Mouse (Mus musculus) heart, adult 8-10 months (tissue): ENCODE measurements around the gene Wdr53. TPM values are rescaled to one million over a fixed set of nuclear protein-coding genes. Genes with fewer than 3 reads are reported as not detected.
A peak's percentile ranks its signal among the peaks of the same experiment; 100 is the strongest.
"Not testable (repeated sequence)": the region's sequence is repeated elsewhere in the genome, so short reads cannot be mapped to it uniquely, and the experiment has no call there.

ENCODE experiments used
- DNase-seq: peaks from one replicate; pipeline ENCODE4 v3.0.0; 2022; ENCODE audit warnings: low spot score
- total RNA-seq, 4 experiments: library from RNA; stranded (reverse); gene quantifications; 2 replicates each; pipeline ENCODE4 v1.2.4; 2022

Gene Wdr53
- total RNA-seq, result 1 to 10 TPM; 3.8 to 8.3 (median 7.3) TPM

DNA sequence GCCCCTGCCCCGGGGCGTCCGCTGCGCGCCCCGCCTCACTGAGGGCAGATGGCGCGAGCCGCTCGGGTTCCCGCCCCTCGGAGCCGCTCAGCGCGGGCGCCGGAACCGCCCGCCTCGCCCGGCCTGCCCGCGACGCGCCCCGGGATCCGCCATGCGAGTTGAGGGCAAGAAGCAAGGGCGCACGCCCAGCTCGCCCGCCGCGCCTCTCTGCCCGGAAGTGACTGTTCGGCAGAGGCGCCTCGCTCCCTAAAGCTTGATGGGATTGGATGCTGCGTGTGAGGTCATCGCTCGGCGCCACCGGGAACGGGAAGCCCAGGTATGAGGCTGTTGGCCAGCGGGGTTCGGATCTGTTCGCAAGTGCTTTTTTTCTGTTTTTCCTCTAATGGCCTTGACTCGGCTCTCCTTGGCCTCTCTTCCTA, at the start of gene Wdr53, which contains the start of gene Fbxo45:
TSS of gene Wdr53 (plus strand) at position 276 of the 419 bp plus-strand sequence.
TSS of gene Fbxo45 (minus strand) at position 207 of the 419 bp plus-strand sequence.
- DNase-seq, result peak; percentile 97

DNA sequence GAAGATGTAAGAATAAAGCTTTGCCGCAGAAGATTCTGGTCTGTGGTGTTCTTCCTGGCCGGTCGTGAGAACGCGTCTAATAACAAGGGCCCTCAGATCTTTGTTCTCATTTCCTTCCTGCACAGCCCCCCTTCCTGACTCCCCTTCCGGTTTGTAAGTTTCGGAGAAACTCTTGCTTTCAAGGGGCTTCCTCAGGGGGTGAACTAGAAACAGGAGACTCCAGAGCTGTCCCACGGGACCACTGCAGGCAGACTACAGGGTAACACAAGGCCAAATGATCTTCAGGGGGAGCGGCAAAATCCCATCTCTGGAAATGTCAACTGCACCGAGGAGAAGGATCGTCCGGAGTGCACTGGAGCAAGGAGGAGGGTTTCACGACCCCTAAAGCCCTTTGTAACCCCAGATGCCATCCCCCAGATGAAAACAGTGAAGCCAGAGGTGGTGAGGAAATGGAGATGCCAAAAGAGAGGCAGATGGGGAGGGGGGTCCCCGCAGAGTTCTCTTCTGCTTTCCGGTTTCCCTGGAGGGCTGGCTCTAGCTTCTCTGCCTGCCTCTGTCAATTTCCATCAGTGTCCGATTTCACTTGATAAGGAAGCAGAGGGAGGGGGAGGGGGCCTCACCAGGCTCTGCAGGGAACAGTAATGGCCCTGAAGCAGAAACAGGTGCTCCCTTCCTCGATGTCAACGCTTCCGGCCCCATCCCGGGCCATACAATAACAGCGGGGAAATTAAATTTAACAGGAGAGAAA, 46.6 kb upstream of the Wdr53 start:
- no peak for DNase-seq

DNA sequence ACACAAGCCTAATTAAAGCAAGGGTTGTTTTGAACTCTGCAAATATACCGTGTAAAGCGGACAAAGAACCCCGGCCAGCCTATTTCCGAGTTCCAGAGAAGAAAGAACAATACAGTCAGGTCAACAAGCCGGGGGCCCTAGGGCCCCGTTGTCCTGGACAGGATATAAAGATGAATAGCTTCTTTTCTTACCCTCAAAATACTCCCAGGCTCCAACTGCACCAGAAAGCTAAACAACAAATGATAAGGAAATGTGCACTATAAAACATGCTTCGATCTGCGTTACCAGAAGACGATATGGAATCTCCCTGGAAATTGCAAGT, 46.1 kb upstream of the Wdr53 start:
- DNase-seq, result peak; percentile 31

DNA sequence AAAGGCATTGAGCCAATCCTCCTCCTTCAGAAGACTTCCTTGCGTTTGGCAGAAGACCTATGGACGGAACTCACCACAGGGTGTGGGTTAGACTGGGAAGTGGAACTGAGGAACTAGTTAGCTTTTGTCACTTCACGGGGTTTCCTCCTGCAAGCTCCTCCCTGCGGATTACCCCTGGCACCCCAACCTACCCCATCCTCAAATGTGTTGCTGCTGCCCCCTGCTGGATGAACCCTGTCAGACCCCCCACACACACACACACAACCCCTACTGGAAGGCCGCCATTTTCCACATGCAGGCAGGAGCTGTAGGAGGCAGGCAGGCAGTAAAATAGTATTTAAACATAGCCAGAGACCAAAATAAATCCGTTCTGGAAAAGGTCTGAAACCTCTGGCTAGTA, 44.3 kb upstream of the Wdr53 start:
- DNase-seq, result peak; percentile 77

DNA sequence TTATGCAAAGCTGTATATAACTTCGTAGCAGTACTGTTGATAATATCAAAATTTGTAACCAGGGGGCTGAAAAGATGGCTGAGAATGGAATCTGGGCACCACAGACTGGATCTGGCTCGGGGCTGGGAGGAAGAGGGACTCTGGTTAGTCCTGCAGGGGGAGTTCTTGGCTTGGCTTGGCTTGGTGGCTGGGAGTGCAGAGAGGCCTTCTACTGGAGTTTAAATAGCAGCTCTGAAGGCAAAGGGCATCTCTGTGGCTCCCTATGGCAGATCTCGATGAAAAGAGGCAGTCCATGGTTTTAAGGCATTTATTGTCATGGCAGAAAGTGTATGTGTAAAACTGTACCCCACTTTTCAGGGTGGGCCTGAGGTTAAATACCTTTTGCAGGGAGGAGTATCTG, 42.1 kb upstream of the Wdr53 start:
- no peak for DNase-seq

DNA sequence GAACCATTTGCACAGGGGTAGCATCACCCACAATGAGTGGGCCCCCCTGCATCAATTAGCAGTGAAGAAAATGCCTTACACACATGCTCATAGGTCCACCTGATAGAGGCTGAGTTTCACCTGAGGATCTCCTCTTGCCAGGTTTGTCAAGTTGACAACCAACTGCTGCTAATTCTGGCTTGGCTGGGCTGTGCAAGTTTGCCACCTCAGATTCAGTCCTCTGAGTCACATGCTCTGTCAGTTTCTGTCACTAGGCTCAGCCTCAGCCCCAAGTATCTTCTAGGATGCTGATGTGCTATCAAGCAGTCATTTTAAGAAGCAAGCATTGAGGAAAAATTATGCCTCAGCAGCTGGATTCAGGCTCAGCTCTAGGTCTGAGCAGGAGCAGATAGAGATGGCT, 32.9 kb upstream of the Wdr53 start:
- DNase-seq, result no peak

DNA sequence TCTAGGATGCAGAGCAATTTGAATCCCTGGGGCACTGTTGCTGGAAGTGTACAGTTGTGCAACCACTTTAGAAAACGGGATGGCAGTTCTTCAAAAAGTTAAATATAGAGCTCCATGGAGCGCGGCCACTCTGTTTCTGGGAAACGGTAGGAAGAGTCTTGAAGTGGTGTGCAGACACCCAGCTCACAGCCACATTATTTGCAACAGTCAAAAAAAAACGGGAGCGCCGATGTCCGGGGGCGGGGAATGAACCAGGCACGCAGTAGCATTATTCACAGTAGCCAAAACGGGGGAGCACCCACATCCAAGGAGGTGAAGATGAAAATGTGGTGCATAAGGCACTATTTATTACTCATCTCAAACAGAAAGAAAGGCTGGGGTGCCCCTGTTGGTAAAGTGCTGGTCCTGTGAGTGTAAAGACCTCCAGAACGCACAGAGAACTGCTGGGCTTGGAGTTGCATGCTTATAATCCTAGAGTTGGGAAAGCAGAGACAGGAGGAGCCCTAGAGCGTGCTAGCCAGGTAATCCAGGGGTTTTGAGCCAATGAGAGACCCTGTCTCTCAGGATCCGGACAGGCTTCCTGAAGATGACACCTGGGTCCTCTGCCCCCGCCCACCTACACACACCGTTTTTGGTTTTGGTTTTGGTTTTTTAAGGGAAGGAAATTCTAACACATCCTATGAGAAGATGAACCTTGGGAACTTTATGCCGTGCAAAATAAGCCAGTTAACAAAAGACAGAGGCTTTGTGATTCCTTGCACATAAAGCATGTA, 32.0 kb upstream of the Wdr53 start:
- no peak for DNase-seq

DNA sequence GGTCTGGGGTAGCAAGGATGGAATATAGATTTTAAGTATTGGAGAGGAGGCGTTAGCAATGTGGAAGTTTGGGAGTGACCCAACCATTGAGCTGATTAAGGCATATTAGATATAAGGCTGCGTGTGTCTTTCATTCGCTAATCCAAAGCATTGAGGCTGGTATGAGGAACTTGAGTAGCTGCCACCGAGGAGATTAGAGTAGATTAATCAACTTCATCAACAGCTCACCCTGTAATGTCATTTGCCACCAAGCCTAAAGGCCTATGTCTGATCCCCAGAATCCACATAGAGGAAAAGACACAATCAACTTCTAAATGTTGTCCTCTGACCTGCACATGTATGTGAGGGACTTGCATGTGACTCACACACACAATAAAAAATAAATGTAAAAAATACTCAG, 25.2 kb upstream of the Wdr53 start:
- no peak for DNase-seq

DNA sequence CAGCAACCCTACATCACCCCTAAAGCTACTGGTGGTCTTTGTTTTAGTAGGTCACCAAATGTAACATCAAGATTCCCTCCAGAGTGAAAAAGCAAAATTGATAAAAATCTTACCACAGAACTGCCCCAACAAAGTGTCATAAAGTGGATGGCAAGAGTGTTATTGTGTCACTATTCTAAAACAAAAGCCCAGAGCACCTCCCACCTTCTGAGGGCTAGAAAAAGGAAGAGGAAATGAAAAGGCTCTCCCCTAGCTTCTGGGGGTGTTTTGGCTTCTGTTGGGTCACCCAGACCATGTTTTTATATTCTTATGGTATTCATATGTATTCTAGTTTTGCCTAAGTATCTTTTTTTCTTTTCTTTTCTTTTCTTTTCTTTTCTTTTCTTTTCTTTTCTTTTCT, 24.6 kb upstream of the Wdr53 start:
- DNase-seq, result no peak

DNA sequence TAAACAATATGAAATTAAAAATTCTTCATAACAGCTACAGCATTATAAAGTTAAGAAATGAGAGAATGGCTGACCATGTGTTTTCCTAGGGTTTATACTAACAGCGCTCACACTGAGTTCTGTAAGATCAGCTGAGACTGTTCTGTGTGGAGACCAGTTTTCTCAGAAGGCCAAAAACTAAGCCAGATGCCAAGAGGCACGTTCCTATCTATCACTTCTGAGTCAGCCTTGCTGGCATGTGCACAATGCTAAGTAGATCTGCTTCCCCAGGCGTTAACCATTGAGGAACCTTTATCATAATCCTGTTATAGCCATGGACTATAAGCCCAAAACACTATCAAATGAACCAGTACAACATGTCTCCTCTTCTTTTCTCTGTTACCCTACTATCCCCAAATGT, 15.0 kb upstream of the Wdr53 start:
- DNase-seq, result peak; percentile 34

DNA sequence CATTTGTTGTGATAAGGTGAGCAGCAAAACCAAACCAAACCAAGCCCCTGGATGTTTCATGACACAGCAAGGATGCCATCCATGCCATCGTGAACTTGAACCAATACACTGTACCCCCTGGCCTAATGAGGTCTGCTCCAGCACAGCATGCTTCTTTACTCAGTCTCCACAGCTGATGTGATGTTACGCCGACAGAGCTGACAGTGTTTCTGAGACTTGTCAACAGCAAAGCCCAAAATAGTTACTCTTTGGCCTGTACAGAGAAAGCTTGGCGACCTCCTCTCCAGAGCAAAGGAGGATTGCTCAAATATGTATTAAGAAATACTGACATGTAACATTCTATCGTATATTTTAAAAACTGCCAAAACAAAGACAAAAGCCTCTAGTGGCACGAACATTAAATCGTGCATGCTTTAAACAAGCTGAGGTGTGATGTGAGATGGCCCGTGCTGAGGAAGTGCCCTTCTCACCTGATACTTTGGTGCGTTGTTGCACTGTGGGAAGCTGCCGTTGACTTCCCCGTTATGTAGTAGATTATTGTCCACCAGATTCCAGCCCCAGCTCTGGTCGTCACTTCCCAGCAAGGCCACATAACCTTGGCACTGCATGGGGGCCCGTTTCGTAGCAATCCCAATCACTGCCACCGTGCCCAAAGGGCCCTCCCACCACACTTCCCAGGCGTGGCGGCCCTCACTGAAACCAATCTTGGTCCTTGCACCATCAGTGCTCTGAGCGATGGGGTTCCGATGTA, 8.9 kb upstream of the Wdr53 start:
- peak; percentile 31 for DNase-seq

DNA sequence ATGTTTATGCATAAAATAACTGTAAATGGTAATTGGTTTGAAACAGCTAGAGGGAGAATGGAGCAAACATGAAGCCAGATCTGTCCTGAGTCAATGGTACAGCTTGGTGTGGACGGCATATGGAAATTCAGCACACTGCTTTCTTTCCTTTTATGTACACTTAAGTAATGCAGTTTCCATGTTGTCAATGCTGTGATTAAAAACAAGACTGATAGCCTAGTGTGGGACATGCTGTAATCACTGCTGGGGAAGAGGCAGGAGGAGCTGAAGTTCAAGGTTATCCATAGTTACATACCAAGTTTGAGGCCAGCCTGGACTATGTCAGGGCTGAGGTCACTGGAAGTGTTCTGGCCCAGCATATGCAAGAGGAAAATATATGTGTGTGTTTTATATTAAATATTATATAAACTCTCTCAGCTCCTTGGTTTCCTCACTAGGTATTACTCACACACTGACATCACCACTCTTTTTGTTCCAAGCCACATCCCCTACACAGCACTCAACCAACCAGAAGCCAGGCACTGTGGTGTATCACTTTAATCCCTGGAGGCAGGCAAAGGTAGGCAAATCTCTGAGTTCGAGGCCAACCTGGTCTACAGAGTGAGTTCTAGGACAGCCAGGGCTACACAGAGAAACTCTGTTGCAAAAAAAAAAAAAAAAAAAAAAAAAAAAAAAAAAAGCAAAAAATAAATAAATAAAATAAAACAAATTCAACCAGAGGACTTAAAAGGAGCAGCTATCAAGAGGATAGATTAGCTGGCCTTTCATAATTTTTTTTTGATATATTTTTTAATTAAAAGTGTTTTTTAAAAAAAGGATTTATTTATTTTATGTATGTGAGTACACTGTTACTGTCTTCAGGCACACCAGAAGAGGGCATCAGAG, 7.4 kb upstream of the Wdr53 start:
- DNase-seq, result no peak

DNA sequence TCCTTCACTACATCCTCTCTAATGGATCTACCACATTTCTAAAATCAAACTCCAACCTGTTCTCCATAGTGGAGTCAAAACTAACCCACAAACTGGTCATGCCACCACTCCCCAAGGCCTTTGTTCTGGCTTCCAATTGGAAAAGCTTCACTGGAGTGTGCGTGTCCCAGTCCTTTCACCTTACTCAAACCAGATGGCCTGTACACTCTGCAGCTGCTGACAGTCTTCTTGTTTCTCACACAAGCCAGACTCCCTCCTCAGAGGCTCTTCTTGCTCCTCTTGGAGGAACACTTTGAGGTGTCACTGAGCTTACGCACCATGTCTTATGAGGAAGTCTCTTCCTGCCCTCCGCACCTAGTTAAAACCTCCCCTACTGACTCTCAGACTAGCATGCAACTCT, 3.1 kb upstream of the Wdr53 start:
- DNase-seq, result no peak

DNA sequence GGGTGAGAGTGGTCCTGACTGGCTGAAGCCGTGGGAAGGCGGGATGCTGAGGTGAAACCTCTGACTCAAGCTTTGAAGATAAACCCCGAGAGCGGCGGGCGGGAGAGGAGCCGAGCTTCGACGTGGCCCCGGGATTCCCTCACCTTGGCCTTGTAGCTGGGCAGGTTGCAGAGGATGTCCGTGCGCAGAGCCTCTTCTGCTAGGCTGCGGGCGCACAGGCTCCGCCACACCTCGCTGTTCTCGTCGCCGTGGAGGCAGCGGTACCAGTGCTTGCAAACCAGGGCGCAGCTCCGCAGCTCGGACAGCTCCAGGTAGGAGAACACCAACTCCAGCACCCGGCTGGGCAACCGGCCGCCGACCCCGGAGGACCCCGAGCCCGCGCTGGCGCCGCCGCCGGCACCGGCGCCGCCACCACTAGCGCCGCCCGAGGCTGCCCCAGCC, 656 bp upstream of the Wdr53 start:
- DNase-seq, result no peak

DNA sequence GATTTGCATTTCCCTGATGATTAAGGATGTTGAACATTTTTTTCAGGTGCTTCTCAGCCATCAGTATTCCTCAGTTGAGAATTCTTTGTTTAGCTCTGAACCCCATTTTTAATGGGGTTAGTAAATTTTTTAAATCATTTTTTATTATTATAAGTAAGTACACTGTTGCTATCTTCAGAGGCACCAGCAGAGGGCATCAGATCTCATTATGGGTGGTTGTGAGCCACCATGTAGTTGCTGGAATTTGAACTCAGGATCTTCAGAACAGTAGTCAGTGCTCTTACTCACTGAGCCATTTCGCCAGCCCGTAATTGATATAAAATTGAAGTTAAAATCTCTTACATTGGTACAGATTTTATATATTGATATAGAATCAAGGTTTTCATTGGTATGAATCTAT, 17.2 kb downstream of the Wdr53 start:
- not testable (repeated sequence) for DNase-seq

DNA sequence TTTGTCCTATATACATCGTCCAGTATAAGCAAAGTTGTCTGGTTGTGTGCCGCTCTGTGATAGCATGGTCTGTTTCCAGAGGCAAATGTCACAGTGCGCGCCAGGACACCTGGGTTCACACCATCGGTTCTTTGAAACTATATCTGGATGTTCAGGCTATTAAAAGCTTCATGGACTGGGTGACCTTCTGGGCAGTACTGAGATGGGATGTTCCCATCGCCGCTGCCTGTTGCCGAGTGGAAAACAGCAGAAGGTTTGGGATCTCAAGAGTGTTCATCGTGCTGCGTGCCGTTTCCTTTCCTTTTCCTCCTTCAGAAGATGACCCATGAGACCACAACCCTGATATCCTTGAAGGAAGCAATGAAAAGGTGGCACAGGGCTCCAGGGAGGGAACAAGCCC, 24.3 kb downstream of the Wdr53 start, which contains the start of gene Smco1:
TSS of gene Smco1 (plus strand) at position 178 of the 400 bp plus-strand sequence.
- DNase-seq, result peak; percentile 52

DNA sequence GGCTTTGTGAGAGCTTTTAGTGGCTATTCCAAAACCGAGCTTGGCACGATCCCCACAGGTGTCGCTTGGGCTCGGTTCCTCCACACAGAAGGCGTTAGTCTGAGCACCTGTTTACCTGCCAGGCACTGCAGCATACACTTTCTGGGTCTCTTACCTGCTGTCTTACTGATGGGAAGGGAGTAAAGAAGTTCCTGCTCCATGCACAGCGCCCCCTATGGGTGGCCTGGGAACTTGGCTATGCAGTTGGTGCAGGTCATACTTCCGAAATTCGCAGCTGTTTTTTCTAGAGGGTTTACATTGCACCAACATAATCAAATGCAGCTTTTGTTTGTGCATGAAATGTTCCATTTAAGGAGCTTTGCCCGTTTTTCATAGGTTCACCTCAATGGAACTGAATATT, 26.3 kb downstream of the Wdr53 start:
- DNase-seq, result no peak

DNA sequence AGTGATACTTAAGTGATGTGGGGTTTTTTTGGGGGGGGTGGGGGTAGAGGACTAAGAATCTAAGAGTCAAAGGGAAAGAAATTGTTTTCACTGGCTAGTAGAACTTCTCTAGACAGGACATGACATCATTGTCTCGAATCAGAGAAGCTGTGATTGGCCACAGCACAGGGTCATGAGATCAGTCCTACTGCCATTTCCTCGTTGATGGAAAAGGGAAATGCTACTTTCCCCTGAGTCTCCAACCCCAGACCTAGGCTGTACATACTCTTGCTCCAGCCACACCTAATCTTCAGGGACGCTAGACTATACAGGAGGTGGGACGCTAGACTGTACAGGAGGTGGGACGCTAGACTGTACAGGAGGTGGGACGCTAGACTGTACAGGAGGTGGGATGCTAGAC, 28.0 kb downstream of the Wdr53 start:
- DNase-seq, result no peak

DNA sequence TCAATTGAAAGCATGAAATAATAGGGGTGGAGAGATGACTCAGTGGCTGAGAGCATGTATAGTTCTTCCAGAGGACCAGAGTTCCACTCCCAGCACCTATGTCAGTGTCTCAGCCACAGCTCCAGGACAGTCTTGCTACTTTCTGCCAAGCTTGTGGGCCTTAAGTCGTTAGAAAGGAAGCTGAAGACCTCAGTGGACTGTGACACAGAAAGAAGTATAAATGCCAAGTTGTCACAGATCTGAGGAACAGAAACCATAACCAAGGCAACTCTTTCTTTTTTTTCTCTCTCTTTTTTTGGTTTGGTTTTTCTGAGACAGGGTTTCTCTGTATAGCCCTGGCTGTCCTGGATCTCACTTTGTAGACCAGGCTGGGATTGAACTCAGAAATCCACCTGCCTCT, 28.8 kb downstream of the Wdr53 start:
- DNase-seq, result no peak

DNA sequence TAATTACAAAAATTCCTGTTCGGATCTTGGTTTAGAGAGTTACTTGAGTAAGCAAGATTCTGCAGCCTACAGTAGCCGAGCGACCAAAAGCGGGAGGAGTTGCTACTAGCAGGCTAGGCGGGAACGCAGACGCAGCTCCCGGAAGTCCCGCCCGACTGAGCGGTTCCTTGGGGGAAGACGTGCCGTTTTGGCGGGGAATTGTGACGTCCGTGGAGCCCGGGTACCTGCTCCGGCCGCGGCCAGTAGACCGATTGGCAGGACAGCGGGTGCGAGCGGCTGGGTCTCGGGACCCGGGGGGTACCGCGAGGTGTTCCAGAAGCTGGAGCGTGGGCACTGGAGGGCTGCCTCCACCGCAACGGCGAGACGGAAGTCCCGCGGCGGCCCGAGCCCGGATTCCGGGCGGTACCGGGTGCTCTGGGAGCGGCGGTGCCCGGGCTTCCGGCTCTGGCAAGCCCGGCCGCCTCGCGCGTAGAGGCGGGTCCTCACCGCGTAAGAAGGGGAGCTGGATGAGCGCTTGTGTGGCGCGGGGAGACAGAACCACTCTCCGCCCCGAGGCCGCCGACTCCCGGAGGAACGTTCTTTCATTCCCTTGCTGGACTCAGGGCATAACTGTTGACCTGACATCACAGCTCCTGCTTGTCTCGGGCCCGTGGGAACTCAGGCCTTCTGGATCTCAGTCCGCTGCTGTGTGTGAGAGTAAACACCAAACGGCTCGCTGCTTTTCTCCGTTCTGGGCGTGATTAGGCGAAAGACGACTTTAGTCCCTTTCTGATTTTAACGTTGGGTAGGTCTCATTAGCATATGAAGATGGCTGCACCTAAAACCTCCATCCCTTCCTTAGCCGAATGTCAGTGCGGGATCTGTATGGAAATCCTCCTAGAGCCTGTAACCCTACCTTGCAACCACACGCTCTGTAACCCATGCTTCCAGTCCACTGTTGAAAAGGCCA, 30.6 kb downstream of the Wdr53 start, which contains the start of gene Rnf168:
TSS of gene Rnf168 (plus strand) at position 152 of the 949 bp plus-strand sequence.
- peak; percentile 93 for DNase-seq
